Mouse (Mus musculus) testis, postnatal 14 days (tissue): ENCODE data around the gene Tbx18.
A peak's percentile ranks its signal among the peaks of the same experiment; 100 is the strongest.

Experiments
- DNase-seq: peaks from one replicate; pipeline ENCODE4 v3.0.0; 2021; ENCODE audit warnings: low spot score

Tbx18 gene

DNA sequence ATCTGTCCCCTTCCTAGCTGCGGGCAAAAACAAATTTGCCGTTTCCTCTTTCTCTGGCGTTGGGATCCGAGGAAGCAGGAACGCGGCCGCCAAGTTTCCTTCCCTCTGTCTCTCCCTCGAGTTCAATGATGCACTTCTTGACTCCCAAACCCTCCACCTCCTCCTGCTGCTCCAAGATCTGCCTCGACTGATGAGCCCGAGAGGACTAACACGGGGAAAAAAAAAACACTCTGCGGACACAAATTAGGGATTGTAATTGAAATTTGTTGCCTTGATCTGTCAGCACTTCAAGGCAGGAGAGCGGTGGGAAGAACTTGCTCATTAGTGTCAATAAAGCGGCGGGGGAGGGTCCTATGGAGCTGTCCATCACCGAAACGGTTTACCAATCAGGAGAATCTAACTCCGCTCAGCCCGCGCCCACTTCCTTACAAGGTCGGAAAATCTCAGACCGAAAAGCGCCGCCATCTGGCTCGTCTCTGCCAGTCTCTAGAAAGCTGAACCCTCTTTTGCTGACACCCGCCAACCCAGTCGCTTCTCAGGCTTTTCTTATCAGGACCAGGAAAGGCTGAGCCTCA lies at the start of gene Tbx18:
TSS of gene Tbx18 (minus strand) at position 300 of the 575 bp plus-strand sequence.
- DNase-seq: peak; percentile 66

DNA sequence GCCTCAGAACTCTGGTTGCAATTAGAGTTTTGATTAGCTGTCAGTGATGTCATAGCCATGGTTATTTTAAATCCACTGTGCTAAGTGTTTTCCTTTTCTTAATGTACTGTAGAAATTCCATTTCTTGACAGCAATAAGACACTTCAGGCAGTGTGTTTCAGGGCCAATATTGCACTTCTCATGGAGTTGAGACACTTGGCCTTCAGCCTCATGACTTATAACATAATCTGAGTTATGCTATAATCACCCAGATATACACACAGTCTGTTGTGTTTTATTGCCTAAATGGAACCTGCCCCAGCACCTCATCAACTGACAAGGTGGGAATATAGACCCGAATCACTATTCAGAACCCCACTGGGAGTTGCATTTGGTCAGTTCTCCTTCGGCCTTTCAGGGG lies 42.9 kb upstream of the Tbx18 start:
- no peak for DNase-seq

DNA sequence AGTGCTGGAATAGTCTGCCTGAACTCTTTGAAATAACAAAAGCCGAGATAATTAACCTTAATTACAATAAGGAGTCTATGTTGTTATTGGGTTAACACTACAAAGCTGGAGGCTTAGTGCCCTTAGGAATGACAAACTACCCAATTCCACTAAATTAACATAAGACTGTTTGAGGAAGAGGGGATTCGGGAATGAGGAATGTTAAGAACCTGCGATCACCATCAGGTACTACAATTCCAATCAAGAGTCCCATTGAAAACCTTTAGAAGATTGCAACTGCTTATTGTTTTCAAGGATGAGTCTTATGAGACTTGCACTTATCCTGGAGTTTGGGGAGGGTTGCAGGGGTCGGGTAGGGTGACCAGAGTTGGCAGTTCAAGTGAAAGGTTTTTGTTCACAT lies 24.6 kb upstream of the Tbx18 start:
- DNase-seq: no peak

DNA sequence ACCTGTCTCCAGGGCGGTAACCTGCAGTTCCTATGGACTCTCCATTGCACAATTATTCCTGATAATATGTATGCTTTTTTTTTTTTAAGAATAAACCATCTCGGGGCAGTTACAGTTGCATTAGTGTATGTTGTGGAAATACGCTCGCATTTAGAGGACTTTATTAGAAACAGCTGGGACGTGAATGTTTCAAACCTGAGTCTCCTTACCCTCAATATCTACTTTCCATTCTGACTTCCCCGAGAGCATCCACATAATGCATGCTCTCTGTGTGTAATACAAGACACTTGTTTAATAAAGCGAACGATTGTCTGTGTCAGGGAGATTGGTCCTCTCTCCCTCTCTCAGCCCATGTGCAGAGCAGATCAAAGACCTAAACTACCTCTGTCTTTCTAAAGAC lies 10.5 kb upstream of the Tbx18 start:
- no peak for DNase-seq

DNA sequence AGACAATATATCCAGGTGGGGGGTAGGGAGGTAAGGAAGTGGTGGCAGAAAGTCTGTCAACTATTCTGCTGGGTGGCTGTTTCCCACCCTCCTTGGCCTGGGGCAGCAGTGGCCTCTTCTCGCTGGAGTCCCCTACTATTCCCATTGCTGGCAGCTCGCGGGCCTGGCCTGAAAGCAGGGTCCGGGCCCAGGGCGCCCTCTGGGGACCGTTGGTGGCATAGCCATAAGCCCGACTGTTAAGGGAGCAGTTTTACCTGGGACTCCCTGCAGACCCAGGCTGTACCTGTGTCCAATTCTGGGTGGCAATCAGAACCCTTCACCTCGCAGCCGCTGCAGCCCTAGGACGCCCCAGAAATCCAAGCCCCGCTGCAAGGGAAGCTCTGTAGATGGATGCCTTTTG lies 9.6 kb upstream of the Tbx18 start:
- peak; percentile 55 for DNase-seq

DNA sequence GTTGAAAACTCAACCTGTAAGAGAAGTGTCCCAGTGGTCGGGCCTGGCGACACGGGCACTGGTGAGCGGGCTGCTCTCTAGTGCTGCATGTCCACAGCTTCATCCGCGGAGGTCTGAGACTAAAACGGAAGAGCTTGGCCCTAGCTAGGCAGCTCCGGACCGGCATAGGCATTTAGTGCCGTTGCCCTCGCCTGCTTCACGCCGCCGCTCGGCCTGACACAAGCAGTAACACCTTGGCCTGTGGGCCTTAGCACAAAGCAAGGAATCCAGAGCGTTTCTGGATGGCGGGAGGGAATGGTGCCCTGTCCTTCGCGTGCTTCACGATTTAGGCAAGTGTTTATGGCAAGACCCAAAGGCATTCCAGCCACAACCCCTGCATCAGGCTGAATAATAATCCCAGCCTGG lies 9.2 kb upstream of the Tbx18 start:
- DNase-seq: no peak

DNA sequence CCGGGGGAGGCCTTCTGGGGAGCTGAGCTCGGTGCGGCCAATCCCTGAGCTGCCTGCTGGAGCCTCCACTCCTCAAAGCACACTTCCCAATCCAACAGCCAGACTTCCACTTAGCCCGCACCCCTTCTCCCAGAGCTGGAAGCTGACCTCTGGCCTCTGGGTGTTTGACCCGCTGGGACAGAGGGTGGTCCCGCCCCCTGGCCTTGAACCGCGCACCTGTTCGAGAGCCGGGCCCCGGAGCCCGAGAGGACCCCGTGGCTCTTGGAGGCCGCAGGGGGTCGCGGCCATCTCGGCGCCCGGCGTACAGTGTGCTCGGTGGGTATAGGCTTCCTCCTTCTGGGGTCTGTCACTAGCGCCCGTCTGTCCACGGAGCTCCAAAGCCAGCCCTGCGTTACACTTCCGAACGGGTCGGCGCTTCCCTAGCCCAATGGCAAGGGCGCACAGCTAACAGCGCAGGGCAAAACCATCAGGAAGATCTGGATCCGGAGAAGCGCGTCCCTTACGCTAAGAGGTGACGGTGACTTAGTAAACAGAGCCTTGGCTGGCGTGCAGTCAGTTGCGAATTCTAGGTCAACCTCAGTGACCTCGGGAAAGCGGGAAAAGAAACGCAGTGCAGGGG lies 8.6 kb upstream of the Tbx18 start:
- no peak for DNase-seq

DNA sequence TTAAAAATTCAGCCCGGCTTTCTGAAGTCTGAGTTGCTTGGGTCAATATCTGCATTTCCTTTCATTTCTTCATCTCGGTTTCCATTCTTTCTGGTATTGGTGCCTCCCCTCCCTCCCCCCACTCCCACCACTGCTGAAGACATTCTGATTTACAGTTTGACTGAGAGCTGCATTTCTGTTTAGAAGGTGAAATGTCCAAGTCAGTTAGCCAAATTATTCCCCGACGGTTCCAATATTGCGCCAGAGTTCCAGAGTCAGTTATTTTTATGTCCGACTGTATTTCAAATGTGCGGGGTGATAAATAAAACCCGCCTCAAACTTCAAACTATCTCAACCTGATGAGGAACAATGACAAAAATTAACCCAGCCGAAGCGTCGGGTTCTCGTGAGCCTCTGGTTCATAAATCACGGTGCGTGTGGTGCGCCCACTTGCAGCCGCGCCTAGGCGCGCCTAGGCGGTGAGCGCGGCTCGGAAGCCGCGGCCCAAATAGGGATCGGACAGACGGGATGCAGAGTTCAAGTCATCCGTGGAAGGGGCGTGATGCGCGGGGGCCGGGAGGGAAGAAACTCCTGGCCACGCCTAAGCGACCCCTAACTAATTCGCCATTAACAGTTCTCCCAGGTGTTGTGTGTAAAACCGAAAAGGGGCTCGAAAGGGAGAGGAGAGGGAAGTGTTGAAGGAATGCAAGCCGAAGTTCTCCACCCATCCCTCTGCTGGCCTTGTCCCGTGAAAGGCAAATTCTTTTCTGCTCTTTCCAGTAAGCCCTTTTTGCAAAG lies 7.9 kb upstream of the Tbx18 start:
- DNase-seq: no peak

DNA sequence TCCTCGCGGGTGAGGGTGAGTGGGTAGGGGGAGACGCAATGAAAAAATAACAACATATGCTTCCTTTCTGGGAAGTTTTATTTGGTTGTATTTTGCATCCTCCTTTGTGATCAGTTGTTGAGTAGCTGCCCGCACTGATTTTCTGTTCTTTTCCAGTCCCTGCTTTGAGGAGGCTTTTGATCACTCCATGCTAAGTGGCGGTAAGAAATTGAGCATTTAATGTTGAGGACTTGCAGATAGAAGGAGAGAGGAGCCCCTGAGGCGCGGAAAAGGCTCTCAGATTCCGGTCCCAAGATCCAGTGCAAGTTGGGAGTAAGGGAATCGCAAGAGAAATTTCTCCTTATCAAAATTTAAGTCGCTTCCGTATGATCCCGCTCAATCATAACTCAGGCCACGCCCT lies 7.1 kb upstream of the Tbx18 start:
- DNase-seq: no peak

DNA sequence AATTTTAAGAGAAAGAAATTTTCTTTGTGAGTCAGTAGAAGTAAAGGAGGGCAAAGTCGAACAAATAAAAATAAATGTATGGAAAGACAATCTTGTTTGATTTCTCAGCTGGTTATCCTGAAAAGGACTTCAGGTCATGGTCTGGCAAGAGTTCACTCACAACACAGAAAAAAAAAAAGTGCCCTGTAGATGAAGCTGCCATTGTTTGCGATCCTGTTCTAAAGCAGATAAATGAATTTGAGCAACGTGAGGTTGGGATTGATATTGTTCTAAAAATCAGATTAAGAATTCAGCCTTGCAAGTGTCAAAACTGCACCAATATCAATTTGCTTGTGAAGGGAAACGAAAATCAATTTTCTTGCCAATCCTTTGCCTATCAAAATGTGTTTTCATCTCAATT lies 6.2 kb upstream of the Tbx18 start:
- DNase-seq: no peak

DNA sequence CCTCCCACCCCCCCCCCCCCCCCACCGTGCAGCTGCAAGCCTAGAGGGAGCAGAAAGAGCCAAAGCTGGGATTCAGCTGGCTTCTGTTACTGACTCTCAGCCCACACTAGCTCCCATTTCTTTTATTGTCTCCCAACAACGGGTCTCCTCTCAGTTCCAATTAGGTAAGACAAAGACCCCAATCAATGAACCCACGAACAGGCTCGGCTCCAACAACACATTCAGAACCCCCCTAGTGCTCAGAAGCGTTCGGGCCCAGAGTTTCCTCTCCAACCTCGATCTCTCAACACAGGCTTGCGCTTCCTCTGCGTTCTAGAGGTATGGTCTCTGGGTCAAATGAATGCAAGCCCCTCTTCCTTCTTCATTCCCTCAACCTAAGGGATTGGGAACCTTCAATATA lies 4.0 kb upstream of the Tbx18 start:
- DNase-seq: no peak

DNA sequence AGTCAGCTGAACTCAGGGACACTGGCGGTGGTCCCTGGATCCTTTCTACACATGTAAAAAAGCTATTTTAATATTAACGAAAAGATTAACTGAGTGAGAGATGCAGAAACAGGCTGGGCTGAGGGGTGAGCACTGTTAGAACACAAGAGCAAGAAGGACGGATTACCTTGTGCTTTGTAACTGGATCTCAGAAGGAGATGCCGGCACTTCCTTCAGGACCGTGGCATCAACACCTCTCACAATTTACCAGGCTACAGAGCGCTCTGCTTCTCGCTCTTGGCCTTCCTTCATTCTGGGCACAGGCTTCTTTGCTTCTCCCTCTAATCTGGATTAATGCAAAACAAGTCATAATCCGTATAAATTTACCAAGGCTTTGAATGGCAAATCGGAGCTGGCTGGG lies 3.6 kb upstream of the Tbx18 start:
- no peak for DNase-seq

DNA sequence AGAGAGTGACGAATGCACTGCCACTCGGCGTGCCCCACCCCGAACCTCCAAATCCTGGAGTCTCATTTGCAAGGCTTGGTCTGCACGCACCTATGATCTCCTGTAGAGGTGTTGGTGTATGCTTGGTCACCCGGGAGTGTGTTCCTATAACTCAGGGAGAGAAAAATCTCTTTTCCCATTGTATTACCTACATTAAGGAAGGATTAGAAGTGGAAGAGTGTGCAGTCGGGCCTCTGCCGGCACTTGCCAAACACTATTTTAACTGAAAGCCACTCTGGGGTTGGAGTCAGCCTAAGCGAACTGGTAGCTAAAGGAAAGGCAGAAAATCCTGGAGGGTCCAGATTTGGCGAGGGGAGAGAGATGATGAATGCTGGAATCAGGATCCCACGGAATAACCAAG lies 2.7 kb upstream of the Tbx18 start:
- no peak for DNase-seq

DNA sequence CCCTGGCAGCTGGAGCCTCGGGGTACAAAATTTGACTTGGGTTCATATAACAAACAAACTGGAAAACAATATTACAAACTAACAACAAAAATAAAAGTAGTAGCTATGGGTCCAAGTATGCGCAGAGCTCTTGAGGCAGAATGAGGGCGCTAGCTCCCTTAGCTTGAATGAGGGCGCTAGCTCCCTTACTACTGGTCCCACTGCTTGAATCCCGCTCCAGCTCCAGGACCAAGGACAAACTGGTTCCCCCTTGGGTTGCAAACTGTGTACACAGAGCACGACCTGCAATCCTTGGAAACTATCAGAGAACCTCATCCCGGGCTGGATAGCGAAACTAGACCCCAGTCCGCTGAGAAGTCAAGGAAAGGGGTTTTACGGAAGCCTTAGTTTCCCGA lies 2.2 kb upstream of the Tbx18 start:
- DNase-seq: no peak

DNA sequence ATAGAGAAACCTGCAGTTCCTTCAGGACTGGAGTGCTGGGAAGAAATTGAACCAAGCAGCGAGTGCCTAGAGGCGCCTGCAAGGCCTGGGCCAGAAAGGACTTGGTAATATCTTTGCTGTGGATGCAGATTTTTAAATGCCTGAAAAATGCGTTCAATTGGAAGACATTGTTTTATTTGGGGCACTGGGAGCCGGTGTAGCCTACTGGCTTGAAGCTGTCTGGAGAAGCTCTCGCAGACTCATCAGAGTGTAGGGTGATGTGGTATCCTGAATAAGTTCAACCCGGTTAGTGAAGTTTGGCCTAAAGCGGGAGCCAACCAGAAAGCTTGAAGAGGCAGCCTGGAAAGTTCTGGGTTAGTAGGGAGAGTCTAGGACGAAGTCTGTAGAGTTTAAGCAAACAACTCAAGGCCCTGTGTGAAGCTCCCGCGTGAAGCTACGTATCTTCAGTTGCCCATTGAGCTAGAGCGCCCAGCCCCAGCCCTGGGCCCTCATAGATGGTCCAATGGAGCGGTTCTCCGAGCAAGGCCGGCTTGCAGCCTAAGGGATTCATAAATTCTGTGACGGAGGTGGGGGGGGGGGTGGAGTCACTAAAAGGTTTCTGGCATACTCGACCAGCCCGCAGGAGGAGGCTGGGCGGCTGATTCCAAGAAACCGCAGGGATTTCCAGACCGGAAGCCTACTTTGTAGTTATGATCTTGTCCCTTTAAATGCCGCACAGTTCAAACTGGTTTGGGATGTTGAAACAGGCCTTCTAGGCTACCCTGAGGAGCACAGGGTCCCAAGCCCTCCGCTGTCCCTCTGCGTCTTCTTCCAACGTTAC lies 1.6 kb upstream of the Tbx18 start:
- DNase-seq: no peak

DNA sequence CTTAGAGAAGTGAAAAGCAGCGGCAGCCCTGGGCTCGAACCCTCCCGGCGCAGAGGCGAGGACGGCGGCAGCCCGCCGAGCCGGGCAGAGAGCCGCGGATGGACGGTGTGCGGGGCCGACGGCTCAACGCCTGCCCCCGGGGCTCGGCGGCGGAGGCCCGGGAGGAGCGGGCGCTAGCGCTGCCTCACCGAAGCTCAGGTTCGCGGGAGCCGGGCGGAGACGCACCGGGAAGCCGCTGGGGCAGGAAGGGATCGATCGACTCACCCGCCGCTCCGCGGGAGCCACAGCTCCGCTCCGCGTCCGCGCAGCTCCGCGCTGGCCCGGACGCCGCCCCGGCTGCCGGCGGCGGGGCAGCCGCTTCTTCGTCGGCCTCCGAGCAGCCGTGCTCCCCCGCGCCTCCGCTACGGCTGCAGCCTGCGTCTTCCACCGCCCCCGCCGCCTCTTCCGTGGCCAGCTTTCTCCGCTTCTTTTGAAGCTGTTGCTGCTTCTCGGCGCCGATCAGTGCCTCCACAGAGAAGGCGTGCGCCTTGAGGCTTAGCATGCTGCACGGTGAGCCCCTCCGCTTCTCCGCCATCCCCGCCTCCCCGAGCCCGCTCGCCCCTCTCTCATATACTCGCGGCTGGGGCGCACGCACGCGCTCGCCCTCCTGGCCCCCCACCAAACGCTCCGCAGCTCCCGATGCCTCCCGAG lies 644 bp downstream of the Tbx18 start:
- peak; percentile 21 for DNase-seq

DNA sequence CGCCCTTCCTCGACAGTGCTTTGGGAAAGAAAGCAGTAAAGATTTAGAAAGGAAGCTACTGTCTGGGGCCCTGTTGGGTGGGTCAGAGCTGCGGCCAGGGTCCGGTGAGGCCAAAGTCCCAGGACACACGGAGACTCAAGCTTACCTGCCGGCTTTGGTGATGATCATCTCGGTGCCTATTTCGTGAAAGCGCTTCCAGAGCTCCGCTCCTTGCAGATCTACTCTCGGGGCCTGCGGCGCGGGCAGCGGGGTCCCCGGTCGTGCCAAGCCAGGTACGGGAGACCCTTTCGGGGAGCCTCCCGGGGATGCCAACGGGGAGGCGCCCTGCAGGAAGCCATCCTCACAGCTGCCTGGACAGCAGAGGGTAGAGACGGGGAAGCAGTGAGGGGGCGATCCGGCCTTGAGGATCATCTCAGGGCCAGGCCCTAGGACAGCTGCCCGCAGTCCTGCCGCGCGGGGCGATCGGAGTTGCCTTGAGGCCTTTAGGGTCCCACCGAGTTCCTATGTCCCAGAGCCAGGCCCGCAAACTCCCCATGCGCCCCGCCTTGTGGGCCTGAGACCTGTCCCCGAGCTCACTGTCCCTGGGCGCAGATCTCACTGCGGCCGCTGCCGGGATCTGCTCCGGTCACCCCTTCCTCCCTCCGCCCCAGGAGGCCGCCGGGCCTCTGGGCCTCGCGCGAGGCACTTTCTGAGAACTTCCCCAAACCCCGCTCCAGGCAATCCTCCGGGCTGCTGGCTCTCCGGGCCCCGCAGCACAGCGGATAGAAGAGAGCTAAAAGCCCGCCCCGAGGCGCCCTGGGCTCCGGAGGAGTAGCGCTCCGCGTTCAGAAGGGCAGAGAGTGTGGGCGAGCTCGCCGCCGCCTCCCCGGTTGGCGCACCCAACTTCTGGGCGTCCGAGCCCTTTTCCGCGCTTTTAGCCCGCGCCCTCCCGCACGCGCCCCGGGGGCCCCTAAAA lies 1.5 kb downstream of the Tbx18 start:
- DNase-seq: no peak

DNA sequence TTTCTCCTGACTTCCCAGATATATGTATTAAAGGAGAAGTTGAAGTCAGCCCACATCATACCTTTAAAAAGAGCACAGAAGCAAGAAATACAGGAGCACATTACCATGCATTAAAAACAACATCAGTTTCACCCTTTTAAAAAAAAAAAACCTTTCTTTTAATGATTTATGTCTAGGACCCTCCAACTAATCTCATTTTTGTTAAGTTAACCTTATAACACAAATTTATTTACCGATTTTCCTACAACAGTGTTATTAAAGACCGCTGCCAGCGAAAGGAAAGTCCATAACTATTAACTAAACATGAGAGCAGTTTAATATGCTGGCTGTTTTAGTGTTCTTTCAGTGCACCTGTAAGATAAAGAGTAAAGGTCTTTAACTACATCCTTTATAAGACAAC lies 3.0 kb downstream of the Tbx18 start:
- DNase-seq: no peak

DNA sequence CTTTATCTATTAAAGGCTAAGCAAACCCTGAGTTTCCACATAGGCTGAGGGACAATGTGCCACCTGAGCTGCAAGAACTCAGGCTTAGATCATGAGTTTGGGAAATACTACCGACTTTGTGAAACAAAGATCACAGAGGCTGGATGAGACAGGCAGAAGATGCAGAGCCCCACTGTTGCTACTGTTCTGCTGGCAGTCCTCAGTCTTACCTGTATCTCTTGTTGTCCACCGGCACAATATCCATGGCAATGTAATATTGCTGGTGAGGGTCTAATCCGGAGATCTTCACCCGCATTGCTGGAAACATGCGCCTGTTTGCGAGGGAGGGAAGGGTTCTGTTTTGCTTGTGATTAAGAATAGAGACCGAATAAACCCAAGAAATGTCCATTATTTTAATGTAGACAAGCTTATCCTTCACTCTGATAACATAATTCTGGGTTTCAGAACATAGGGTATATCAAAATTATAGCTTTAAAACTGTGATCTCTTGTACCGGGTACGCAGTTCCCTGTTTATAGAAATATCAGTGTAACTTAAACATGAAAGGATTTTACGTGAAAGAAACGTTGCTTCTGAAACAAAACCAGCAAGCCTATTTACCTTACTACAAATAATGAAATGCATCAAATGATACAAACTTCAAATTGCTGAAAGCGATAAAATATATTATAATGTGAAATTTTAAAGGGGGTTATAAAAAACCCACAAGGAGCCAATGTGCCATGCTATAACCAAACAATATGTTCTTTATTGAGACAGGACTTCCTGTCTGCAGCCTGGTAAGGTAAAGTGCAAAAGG lies 3.7 kb downstream of the Tbx18 start:
- DNase-seq: no peak

DNA sequence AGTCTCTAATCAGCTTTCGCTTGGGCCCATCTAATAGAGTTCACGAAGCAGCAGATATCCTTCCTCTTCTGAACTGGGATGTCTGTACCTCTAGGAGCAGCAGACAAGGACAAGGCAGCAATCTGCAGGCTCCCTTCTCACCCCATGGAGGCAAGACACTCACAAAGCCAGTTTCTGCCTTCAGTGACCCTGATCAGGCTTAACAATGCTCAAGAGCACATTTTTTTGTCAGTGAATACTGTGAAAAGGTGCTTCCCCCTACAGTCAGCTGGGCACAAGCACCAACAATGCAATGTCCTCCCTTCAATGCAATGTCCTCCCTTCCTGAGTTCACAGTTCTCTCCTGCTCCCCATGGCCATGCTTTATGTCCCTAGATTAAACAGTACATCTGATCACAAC lies 9.3 kb downstream of the Tbx18 start:
- DNase-seq: no peak
